Mouse (Mus musculus) stomach, postnatal 0 days (tissue): ENCODE measurements around the gene Tmprss6. TPM values are rescaled to one million over a fixed set of nuclear protein-coding genes. Genes with fewer than 3 reads are reported as not detected.

ENCODE experiments used
- ATAC-seq: fragments of 200-750 bp; cut with Nextera tagmentation; 2 replicates; pipeline ENCODE4 v1.8.0; 2017; ENCODE audit not compliant: low FRiP score, low TSS enrichment
- DNase-seq: peaks from one replicate; pipeline ENCODE4 v3.0.0-alpha.2; 2016; ENCODE audit warnings: low spot score
- H3K27ac ChIP-seq: fragments of 300-500 bp; sonication (generic); replicated peaks from 2 replicates; pipeline ENCODE4 v1.5.1; 2014; ENCODE audit warnings: mild to moderate bottlenecking, control low read depth
- H3K27me3 ChIP-seq: fragments of 300-500 bp; sonication (generic); 2 replicates; pipeline ENCODE4 v1.6.1; 2014; ENCODE audit warnings: low read length; ENCODE audit not compliant: control insufficient read depth, insufficient read depth
- H3K36me3 ChIP-seq: fragments of 300-500 bp; sonication (generic); 2 replicates; pipeline ENCODE4 v1.6.1; 2014; ENCODE audit warnings: low read length, mixed read lengths; ENCODE audit not compliant: control insufficient read depth, insufficient read depth
- H3K4me1 ChIP-seq: fragments of 300-500 bp; sonication (generic); replicated peaks from 2 replicates; pipeline ENCODE4 v1.6.1; 2014; ENCODE audit warnings: antibody characterized with exemption; ENCODE audit not compliant: control insufficient read depth, insufficient read depth
- H3K4me2 ChIP-seq: fragments of 300-500 bp; sonication (generic); replicated peaks from 2 replicates; pipeline ENCODE4 v1.6.1; 2014; ENCODE audit warnings: low read depth, mild to moderate bottlenecking, control low read depth, moderate library complexity
- H3K4me3 ChIP-seq: fragments of 300-500 bp; sonication (generic); 2 replicates; pipeline ENCODE4 v1.5.1; 2014; ENCODE audit warnings: low read depth, low read length, control low read depth
- H3K9ac ChIP-seq: fragments of 300-500 bp; sonication (generic); 2 replicates; pipeline ENCODE4 v1.6.1; 2014; ENCODE audit warnings: mild to moderate bottlenecking, low read length, control low read depth, mixed read lengths
- H3K9me3 ChIP-seq: fragments of 300-500 bp; sonication (generic); 2 replicates; pipeline ENCODE4 v1.6.1; 2016; ENCODE audit warnings: low read length; ENCODE audit not compliant: control insufficient read depth
- CTCF ChIP-seq: IDR thresholded peaks from 2 replicates; pipeline ENCODE4 v1.5.1; 2016; ENCODE audit warnings: antibody characterized with exemption, low read depth, mild to moderate bottlenecking, moderate library complexity
- EP300 ChIP-seq: optimal IDR thresholded peaks from 2 replicates; pipeline ENCODE3; 2016; ENCODE audit warnings: antibody characterized with exemption
- WGBS: fragments of 180-500 bp; shearing (Covaris S2); extraction: QIAGEN DNeasy Blood & Tissue Kit; methylation state at CpG from one replicate; pipeline ENCODE4 v1.1.7; 2014; 5-methylcytosine and 5-hydroxymethylcytosine counted together
- polyA plus RNA-seq: library from polyadenylated mRNA; unstranded; fragments of >200 nt; fragmentation: Nextera tagmentation; extraction: Ambion mirVana; gene quantifications from 2 replicates; pipeline ENCODE4 v1.2.1, GENCODE M21; 2015

Gene Tmprss6
- polyA plus RNA-seq, 1 experiment from 2014 or later, result 0.50 TPM

DNA sequence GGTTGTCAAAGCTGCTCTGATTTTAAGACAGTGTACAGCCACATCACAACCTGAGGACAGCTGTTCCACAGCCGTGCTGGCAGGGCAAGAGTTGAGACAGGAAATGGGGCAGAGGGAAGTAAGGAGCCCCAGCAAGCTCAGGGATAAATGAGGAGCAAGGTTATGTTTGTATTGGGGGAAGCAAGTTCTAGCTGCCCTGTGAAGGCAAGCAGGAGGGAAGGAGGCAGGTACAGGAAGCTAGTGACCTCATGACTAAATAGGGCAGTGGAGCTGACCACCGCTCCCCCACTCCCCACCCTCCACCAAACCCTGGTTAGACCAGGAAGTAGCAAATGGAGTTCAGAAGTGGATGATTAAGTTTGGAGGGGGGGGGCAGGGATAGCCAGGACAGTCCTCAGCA is 12.6 kb upstream of the Tmprss6 start:
- H3K36me3 ChIP-seq, result no peaks in the 10 kb centered on the region
- H3K27me3 ChIP-seq, result no peaks in the 10 kb centered on the region
- no peaks in the 10 kb centered on the region for H3K9me3 ChIP-seq
- ATAC-seq, result peak; percentile 76
- H3K27ac ChIP-seq, result no peak overlapping the region; the same call in 1 of the 2 replicates
- DNase-seq, result peak; percentile 51
- WGBS, result 18% methylated on average over 2 of the region's 2 CpGs
- no peak overlapping the region for H3K9ac ChIP-seq
- TF ChIP-seq EP300 (no peak), CTCF (no peak)
- no peak overlapping the region for H3K4me2 ChIP-seq
- no peaks in the 10 kb centered on the region for H3K4me1 ChIP-seq
- H3K4me3 ChIP-seq, result no peak overlapping the region

DNA sequence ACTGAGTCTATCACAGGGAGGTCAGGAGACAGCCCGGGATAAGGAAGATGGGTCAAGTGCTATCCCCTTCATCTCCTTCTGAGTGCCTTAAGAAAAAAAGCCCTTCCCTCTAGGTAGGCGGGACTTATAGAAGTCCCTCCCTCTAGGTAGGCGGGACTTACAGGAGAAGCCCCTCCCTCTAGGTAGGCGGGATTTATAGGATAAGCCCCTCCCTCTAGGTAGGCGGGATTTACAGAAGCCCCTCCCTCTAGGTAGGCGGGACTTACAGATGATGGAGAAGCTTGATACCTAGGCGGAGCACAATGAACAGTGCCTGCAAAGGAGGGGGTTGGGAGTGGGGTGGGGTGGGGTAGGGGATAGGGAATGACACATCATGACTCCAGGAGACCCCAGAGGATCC is 11.7 kb upstream of the Tmprss6 start:
- Histone ChIP-seq H3K9ac (no peak overlapping the region), H3K27me3 (no peaks in the 10 kb centered on the region), H3K4me1 (no peaks in the 10 kb centered on the region), H3K27ac (no peak overlapping the region), H3K4me2 (no peak overlapping the region), H3K4me3 (no peak overlapping the region), H3K36me3 (no peaks in the 10 kb centered on the region), H3K9me3 (no peaks in the 10 kb centered on the region)
- TF ChIP-seq EP300 (no peak), CTCF (no peak)
- WGBS, result 70% methylated on average over 7 of the region's 7 CpGs
- DNase-seq (peak; percentile 45), ATAC-seq (no peak; the same call in 1 of the 2 replicates)

DNA sequence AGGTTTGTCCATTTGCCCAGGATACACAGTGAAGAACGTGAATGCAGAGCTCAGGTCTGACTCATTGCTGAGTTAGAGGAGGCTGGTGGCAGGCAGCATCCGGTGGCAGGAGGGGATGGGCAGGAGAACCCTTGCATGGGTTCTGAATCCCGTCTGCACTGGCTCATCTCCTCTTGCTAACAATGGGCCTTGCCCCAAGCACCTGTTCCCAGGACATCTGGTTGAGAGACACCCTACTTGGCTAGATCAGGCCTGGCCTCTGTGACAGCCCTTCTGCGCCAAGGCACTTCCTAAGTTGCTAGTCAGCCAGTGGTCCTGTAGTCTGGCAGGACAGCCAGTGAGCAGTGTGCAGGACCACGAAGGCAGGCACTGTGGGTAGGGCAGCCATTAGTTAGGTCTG is 11.0 kb upstream of the Tmprss6 start:
- Histone ChIP-seq H3K9me3 (no peaks in the 10 kb centered on the region), H3K27me3 (no peaks in the 10 kb centered on the region), H3K4me3 (no peak overlapping the region), H3K27ac (no peak overlapping the region), H3K4me2 (no peak overlapping the region), H3K9ac (no peak overlapping the region), H3K4me1 (no peaks in the 10 kb centered on the region), H3K36me3 (no peaks in the 10 kb centered on the region)
- ATAC-seq (no peak), DNase-seq (no peak)
- 70% methylated on average over 5 of the region's 5 CpGs for WGBS
- no peak for TF ChIP-seq EP300
- no peak for TF ChIP-seq CTCF

DNA sequence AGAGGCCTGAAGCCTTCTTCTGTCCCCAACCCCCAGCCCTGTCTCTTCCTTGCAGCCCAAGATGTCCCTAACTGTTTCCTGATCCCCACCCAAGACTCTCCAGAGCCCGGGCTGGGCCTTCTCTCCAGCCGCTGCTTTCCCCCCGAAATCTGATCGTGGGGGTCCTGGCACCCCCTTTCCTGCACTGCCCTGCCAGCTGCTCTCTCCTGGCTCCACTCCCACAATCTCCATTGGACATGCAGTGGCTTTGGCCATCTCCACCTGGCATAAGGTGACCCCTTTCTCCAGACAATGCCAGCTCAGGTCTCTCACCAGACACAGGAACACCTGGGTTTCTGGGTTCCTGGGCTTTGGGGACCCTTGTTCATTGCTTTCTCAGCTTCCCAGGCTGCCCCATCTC is 9.6 kb upstream of the Tmprss6 start:
- Histone ChIP-seq H3K4me1 (no peaks in the 10 kb centered on the region), H3K36me3 (no peaks in the 10 kb centered on the region), H3K27ac (no peak overlapping the region), H3K9me3 (no peaks in the 10 kb centered on the region), H3K27me3 (no peaks in the 10 kb centered on the region), H3K4me2 (no peak overlapping the region), H3K4me3 (no peak overlapping the region), H3K9ac (no peak overlapping the region)
- 90% methylated on average over 4 of the region's 4 CpGs for WGBS
- TF ChIP-seq EP300 (no peak), CTCF (no peak)
- DNase-seq (no peak), ATAC-seq (no peak)

DNA sequence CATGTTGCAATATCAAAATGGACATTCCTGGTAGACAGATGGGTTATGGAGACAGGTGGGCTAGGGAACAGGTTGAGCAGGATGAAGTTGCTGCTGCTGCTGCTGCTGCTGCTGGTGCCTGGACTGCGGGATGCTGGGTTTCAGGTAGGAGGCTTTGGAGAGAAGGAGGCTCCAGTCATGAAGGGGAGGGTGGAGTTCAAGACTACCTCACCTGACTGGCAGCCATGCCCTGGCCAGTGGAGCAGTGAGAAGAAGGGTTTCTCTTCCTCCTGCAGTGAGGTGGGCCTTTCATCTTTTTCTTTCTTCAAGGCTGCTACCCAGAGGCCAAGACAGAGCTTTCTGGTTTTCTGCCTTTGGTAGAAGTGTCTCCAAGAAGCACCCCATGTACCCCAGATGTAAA is 8.4 kb upstream of the Tmprss6 start:
- H3K4me3 ChIP-seq, result no peak overlapping the region
- H3K4me1 ChIP-seq, result no peaks in the 10 kb centered on the region
- 81% methylated on average over 1 of the region's 1 CpGs for WGBS
- H3K9me3 ChIP-seq, result no peaks in the 10 kb centered on the region
- DNase-seq (no peak), ATAC-seq (no peak)
- TF ChIP-seq CTCF, result no peak
- no peak for TF ChIP-seq EP300
- H3K9ac ChIP-seq, result no peak overlapping the region
- H3K4me2 ChIP-seq, result no peak overlapping the region
- no peak overlapping the region for H3K27ac ChIP-seq
- H3K36me3 ChIP-seq, result no peaks in the 10 kb centered on the region
- H3K27me3 ChIP-seq, result no peaks in the 10 kb centered on the region

DNA sequence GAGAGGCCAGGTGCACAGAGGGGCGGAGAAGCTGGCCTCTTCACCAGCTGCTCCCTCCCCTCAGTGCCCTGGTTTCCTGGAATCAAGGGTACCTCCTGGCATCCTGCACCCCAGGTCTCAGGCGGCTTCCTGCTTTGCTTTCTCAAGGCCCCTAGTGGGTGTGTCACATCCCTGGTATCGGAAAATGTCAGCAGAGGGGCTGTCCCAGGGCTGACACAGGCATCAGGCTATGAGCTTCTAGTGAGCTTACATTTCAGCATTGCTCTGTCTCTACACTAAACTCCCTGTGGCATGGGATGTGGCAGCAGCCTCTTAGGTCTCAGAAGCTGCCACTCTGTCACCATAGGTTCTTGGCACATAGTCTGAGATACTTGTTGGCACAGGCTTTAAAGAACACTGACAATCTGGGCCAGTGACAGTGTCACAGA is 7.2 kb upstream of the Tmprss6 start:
- Histone ChIP-seq H3K36me3 (no peaks in the 10 kb centered on the region), H3K27ac (no peak overlapping the region), H3K9ac (no peak overlapping the region), H3K27me3 (no peaks in the 10 kb centered on the region), H3K9me3 (no peaks in the 10 kb centered on the region), H3K4me3 (no peak overlapping the region), H3K4me2 (no peak overlapping the region), H3K4me1 (no peaks in the 10 kb centered on the region)
- DNase-seq (peak; percentile 24), ATAC-seq (no peak)
- 40% methylated on average over 3 of the region's 3 CpGs for WGBS
- TF ChIP-seq EP300, result no peak
